Comparison of ENCODE assay signal across 18 mouse cellular contexts in genomic region chr6:137588481-137589244, GRCm38 (mm10).
A peak's percentile ranks its signal among the peaks of the same experiment; 100 is the strongest.
DNase-seq lines count a peak whose midpoint lies in the region; ATAC-seq and TF ChIP-seq lines count a peak whose summit lies in the region.
"Had no signal": no experiment of that assay in that cellular context is flagged by ENCODE, and none has a peak within 500 bp of the region (broad histone marks: within the 10 kb centered on the region; RNA-seq: fewer than 3 reads in every experiment).

No protein-coding gene starts in this region.

- H3K4me1 ChIP-seq in kidney, embryonic 16.5 days (ENCODE audit: insufficient read depth, low read length), result no peaks in the 10 kb centered on the region
- H3K4me1 ChIP-seq: forebrain, embryonic 12.5 days; hindbrain, embryonic 15.5 days; midbrain, embryonic 13.5 days had no signal

- no peak overlapping the region for H3K9ac ChIP-seq in kidney, embryonic 16.5 days (replicated peaks; ENCODE audit: low read length)
- H3K9ac ChIP-seq: forebrain, embryonic 12.5 days; hindbrain, embryonic 15.5 days; limb, embryonic 13.5 days; midbrain, embryonic 13.5 days had no signal

- 74% methylated on average over 10 of the region's 10 CpGs for WGBS in kidney, embryonic 16.5 days

- no peak overlapping the region for H3K4me3 ChIP-seq in layer of hippocampus, adult 2 months
- H3K4me3 ChIP-seq in kidney, embryonic 16.5 days (ENCODE audit: low read length), result no peak overlapping the region
- H3K4me3 ChIP-seq: forebrain, embryonic 12.5 days; hindbrain, embryonic 15.5 days; limb, embryonic 13.5 days; midbrain, embryonic 13.5 days had no signal

- peak; percentile 19 to 60 for DNase-seq in layer of hippocampus, adult 2 months (ENCODE audit: low spot score in 2 of 2)
- DNase-seq in layer of hippocampus, postnatal 25 days (ENCODE audit: extremely low spot score in 1 of 2, low spot score in 1 of 2), result no peak
- peak; percentile 54 to 59 for DNase-seq in left cerebral cortex, adult 18-20 months (ENCODE audit: low spot score in 2 of 2)
- DNase-seq in right cerebral cortex, postnatal 25 days, result peak; percentile 67
- no peak for DNase-seq in thymus, postnatal 4 days
- no peak for DNase-seq in lung, postnatal 25 days (ENCODE audit: low spot score)
- DNase-seq in natural killer cell, adult 2 months (ENCODE audit: low spot score in 2 of 2), result no peak
- DNase-seq: adrenal gland, adult 2 months; cerebellum, adult 9-10 months; gastrocnemius, postnatal 14 days; thymus, adult 2 months had no signal

- H3K36me3 ChIP-seq in kidney, embryonic 16.5 days (ENCODE audit: insufficient read depth, low read length), result no peaks in the 10 kb centered on the region
- H3K36me3 ChIP-seq: forebrain, embryonic 12.5 days; hindbrain, embryonic 15.5 days; limb, embryonic 13.5 days; midbrain, embryonic 13.5 days had no signal

- no peaks in the 10 kb centered on the region for H3K9me3 ChIP-seq in kidney, embryonic 16.5 days (ENCODE audit: low read length)
- H3K9me3 ChIP-seq: forebrain, embryonic 12.5 days; hindbrain, embryonic 15.5 days; limb, embryonic 13.5 days; midbrain, embryonic 13.5 days had no signal

- H3K4me2 ChIP-seq in kidney, embryonic 16.5 days (replicated peaks; ENCODE audit: low read depth, low read length), result 0 out of 2 replicates have a peak overlapping the region, but pooled peaks have one; percentile 8
- H3K4me2 ChIP-seq: forebrain, embryonic 12.5 days; heart, embryonic 11.5 days; hindbrain, embryonic 15.5 days; limb, embryonic 13.5 days; midbrain, embryonic 13.5 days had no signal

- ATAC-seq in kidney, embryonic 16.5 days (ENCODE audit: low FRiP score, low TSS enrichment), result peak; percentile 82
- ATAC-seq: midbrain, embryonic 13.5 days had no signal

- no peaks in the 10 kb centered on the region for H3K27me3 ChIP-seq in kidney, embryonic 16.5 days (ENCODE audit: insufficient read depth, low read length)
- H3K27me3 ChIP-seq: forebrain, embryonic 12.5 days; hindbrain, embryonic 15.5 days; limb, embryonic 13.5 days; midbrain, embryonic 13.5 days had no signal

- no peak for TF ChIP-seq CTCF in layer of hippocampus, adult 2 months (conservative IDR thresholded peaks at IDR 0.05)

- no peak overlapping the region for H3K27ac ChIP-seq in layer of hippocampus, adult 2 months
- peak overlapping the region; percentile 47 for H3K27ac ChIP-seq in kidney, embryonic 16.5 days (ENCODE audit: low read length)
- H3K27ac ChIP-seq: forebrain, embryonic 12.5 days; hindbrain, embryonic 15.5 days; limb, embryonic 13.5 days; macrophage; midbrain, embryonic 13.5 days had no signal

Comparison
In these comparisons a context has a peak if more than half of its experiments do, and no peak if none do; other contexts are left out.
1. DNase-seq: peak in layer of hippocampus, adult 2 months (2 of 2), left cerebral cortex, adult 18-20 months (2 of 2) and right cerebral cortex, postnatal 25 days (single experiment); none in layer of hippocampus, postnatal 25 days (0 of 2), thymus, postnatal 4 days (single experiment), lung, postnatal 25 days (single experiment) and natural killer cell, adult 2 months (0 of 2).